Mouse (Mus musculus) cerebellum, postnatal 14 days (tissue): Measurements from ENCODE around the gene Prss1.
"Not testable (repeated sequence)": the region's sequence is repeated elsewhere in the genome, so short reads cannot be mapped to it uniquely, and the experiment has no call there.

Experiments
- DNase-seq, 2 experiments: peaks; one replicate each; pipeline ENCODE4 v3.0.0; 2021; ENCODE audit warnings: mixed read lengths in 2 of 2

Prss1 gene

DNA sequence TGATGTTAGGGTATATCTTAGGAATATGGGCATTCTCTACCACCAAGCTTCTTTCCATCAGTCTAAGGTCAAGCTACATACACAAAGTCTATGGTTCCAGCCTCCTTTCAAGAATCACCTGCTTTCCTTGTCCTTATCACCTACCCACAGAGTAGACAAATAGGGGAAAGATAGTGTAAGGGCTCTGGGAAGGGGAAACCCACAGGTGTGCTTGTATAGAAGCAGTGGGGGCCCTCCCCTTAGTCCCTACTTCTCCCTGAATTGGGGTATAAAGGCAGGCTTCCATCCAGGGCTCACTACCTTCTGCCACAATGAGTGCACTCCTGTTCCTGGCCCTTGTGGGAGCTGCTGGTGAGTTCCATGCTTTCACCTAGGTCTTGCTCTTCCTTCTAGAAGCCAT, at the start of gene Prss1:
TSS of gene Prss1 (plus strand) at position 301 of the 400 bp plus-strand sequence.
- DNase-seq = not testable (repeated sequence)

DNA sequence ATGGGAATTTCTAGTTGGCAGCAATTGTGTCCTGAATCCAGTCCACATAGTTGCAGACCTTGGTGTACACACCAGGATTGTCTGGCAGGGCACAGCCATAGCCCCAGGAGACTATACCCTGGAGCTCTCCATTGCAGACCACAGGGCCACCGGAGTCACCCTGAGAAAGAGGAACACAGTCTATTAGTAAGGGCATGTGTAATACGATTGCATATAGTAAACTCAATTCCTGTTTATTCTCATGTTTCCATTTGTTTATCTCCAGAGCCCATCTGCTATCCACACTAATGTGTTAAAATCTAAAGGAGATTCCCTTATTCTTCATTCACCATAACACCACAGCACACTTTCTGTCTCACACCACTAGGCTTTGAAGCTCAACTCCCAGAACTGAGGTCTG, 16.5 kb upstream of the Prss1 start:
- not testable (repeated sequence) for DNase-seq

DNA sequence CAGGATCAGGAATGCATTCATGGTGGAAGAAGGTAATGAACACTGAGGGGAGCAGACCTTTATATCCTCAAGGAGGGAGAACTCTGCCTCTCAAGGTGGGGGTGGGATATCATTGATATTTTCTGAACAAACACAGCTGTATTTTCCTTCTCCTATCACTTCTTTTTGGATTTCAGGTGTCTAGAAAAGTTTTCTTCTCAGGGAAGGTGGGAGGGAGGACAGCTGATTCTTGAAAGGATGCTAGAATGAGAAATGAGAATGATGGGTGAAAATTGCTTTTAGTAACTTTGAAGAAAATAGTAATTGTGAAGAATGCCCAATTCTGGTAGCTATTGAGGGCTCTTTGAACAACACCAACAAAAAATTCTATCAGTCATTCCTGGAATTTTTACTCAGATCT, 12.7 kb upstream of the Prss1 start, which contains the start of gene Gm10334:
TSS of gene Gm10334 (minus strand) at position 101 of the 400 bp plus-strand sequence.
- not testable (repeated sequence) for DNase-seq

DNA sequence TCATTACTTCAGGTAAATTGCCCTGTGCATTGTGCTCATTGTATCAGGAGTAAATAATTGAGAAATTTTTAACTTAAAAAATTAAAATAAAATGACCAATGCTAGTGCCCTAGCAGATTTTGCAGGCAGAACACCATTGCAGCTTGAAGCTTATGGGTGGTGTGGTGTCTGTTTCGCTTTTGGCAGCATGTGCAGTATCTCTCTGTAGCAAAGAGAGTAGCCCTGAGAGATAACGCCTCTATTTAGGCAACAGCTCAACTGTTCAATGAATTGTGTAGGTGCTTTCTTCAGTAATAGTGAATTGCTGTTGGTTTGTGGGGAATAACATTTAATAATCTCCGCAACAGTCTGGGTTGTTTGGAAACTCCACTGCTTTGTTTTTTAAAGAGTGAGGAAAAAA, 40.6 kb downstream of the Prss1 start:
- DNase-seq = no peak

DNA sequence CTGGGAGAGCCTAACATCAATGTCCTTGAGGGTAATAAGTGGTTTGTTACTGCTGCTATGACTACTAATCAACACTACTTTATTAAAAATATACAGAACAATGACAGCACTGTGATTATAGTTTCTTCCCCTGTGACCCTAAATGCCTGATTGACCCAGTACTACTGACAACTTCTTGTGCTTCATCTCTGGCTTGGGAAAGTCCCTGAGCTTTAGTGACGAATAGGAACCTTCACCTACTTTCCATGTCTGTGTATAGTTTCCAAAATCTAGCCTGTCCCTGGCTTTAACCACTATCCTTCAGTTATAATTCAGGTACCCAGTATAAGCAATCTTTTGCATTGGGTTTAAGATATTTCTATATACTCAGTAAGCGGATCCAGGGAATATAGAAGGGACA, 46.2 kb downstream of the Prss1 start:
- no peak for DNase-seq

DNA sequence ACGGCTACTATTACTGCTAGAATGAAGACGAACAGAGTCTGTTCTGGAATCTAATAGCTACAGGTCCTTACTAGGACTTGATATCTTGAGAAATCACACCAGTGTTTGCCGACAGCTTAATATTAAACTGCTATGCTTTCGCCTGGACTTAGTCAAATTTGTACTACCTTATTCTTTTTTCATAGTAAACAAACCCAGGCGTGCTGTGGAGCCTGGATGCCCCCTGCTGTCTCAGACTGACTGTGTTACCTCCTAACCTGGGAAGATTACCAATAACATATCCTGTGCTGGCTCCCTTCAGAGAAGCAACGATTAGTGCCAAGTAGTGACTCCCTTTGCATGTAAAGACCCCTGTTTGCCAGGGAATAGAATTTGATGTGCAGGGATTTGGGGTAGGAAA, 46.6 kb downstream of the Prss1 start:
- no peak for DNase-seq
